Mouse (Mus musculus) kidney, adult 2 months (tissue): Measurements from ENCODE around the gene Slc6a5.

ENCODE experiments used
- CTCF ChIP-seq: fragments of 200-500 bp; conservative IDR thresholded peaks from 2 replicates; pipeline ENCODE4 v1.5.1; 2011; ENCODE audit warnings: low read depth, mild to moderate bottlenecking, control low read depth, low read length, moderate library complexity, mixed read lengths; ENCODE audit not compliant: insufficient read depth, insufficient read length
- POLR2A ChIP-seq: fragments of 200-500 bp; IDR thresholded peaks from one replicate; pipeline ENCODE4 v1.6.1; 2011; ENCODE audit warnings: low read depth, low read length, control low read depth

DNA sequence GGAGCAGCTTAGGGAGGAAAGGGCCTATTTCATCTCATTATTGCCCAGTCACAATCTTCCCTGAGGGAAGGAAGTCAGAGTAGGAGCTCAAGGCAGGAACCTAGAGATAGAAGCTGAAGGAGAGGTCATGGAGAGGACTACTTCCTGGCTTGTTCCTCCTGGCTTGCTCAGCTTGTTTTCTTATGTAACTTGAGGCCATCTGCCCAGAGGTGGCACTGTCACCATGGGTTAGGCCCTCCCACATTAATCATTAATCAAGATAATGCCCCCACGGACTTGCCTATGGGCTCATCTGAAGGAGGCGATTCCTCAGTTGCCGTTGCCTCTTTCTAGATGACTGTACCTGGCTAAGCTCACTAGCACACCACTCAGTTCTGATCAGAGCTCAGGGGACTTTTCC is 47.2 kb downstream of the Slc6a5 start:
- TF ChIP-seq POLR2A, result no peak
- no peak for TF ChIP-seq CTCF
